Mouse (Mus musculus): ENCODE data around the gene Rgs7bp. TPM values are rescaled to one million over a fixed set of nuclear protein-coding genes. Genes with fewer than 3 reads are reported as not detected.

The Rgs7bp gene
- total RNA-seq, 1 experiment from 2014 or later: not detected

Other genes starting within 250 kb of the Rgs7bp start
- 19.5 to 39.2 TPM (median 33.1 TPM) in 3 replicates for gene Cwc27, start 237.8 kb downstream of the Rgs7bp start, total RNA-seq (2017)
- gene Shisal2b, start 191.0 kb downstream of the Rgs7bp start, total RNA-seq (2017): not detected in 3 replicates
- not detected in 3 replicates for gene 4933425L06Rik, start 27.2 kb upstream of the Rgs7bp start, total RNA-seq (2017)
- gene Rnf180, start 239.9 kb upstream of the Rgs7bp start, total RNA-seq (2017): 0.29 TPM in 1 of 3 replicates, not detected in the others